Mouse (Mus musculus) hindbrain, embryonic 12.5 days (tissue): Measurements from ENCODE around the gene Cbfa2t3. TPM values are rescaled to one million over a fixed set of nuclear protein-coding genes. Genes with fewer than 3 reads are reported as not detected.

Source experiments
- ATAC-seq: fragments of 200-750 bp; cut with Nextera tagmentation; 2 replicates; pipeline ENCODE4 v1.8.0; 2017; ENCODE audit warnings: moderate TSS enrichment; ENCODE audit not compliant: low FRiP score
- H3K27ac ChIP-seq: fragments of 300-500 bp; sonication (generic); 2 replicates; pipeline ENCODE4 v1.5.1; 2016; ENCODE audit warnings: mild to moderate bottlenecking
- H3K27me3 ChIP-seq: fragments of 300-500 bp; sonication (generic); 2 replicates; pipeline ENCODE4 v1.6.1; 2016; ENCODE audit warnings: mild to moderate bottlenecking
- H3K36me3 ChIP-seq: fragments of 300-500 bp; sonication (generic); 2 replicates; pipeline ENCODE4 v1.6.1; 2016; ENCODE audit warnings: mild to moderate bottlenecking
- H3K4me1 ChIP-seq: fragments of 300-500 bp; sonication (generic); 2 replicates; pipeline ENCODE4 v1.6.1; 2016
- H3K4me2 ChIP-seq: fragments of 300-500 bp; sonication (generic); replicated peaks from 2 replicates; pipeline ENCODE4 v1.6.1; 2016; ENCODE audit warnings: mild to moderate bottlenecking
- H3K4me3 ChIP-seq: fragments of 300-500 bp; sonication (generic); 2 replicates; pipeline ENCODE4 v1.5.1; 2016; ENCODE audit warnings: mild to moderate bottlenecking
- H3K9ac ChIP-seq: fragments of 300-500 bp; sonication (generic); 2 replicates; pipeline ENCODE4 v1.6.1; 2016; ENCODE audit warnings: mild to moderate bottlenecking, moderate library complexity
- H3K9me3 ChIP-seq: fragments of 300-500 bp; sonication (generic); replicated peaks from 2 replicates; pipeline ENCODE4 v1.6.1; 2016; ENCODE audit warnings: mild to moderate bottlenecking
- WGBS: fragments of 180-500 bp; shearing (Covaris S2); methylation state at CpG from one replicate; pipeline ENCODE4 v1.1.7; 2016; 5-methylcytosine and 5-hydroxymethylcytosine counted together
- microRNA-seq: library from miRNA; unstranded; fragments of <30 nt; microRNA quantifications from one replicate; pipeline ENCODE4, GENCODE M21; 2017
- polyA plus RNA-seq: library from polyadenylated mRNA; unstranded; fragments of >200 nt; fragmentation: Nextera tagmentation; extraction: Ambion mirVana; gene quantifications from 2 replicates; pipeline ENCODE4 v1.2.1, GENCODE M21; 2016

Gene Cbfa2t3
- polyA plus RNA-seq, 1 experiment from 2014 or later, result 17.1 TPM

- ATAC-seq, result 0 out of 2 replicates have a peak, but pooled peaks have one; percentile 16
- 47% methylated on average over 10 of the region's 10 CpGs for WGBS
Observed at GRCm38 (mm10) chr8:122577116-122577515, 121.8 kb downstream of the Cbfa2t3 start.

GRCm38 (mm10) chr8:122576648-122577022, 122.3 kb downstream of the Cbfa2t3 start, which contains the start of gene Aprt:
Gene Aprt (minus strand): TSS chr8:122576909.
- Histone ChIP-seq H3K9me3 (no peaks in the 10 kb centered on the region), H3K4me3 (peak within 1 kb of the TSS; percentile 65), H3K4me1 (peaks cover 45% of the 10 kb centered on the region), H3K27me3 (no peaks in the 10 kb centered on the region), H3K36me3 (peaks cover 21% of the 10 kb centered on the region), H3K27ac (peak within 1 kb of the TSS; percentile 62), H3K9ac (peak within 1 kb of the TSS; percentile 79), H3K4me2 (peak within 1 kb of the TSS; percentile 79)
- ATAC-seq, result peak; percentile 87
- under 1% methylated on average over 39 of the region's 39 CpGs for WGBS

More at GRCm38 (mm10) chr8:122577116-122577515, 121.8 kb downstream of the Cbfa2t3 start:
- Histone ChIP-seq H3K9me3 (no peaks in the 10 kb centered on the region), H3K4me1 (peaks cover 45% of the 10 kb centered on the region), H3K36me3 (peaks cover 16% of the 10 kb centered on the region), H3K9ac (peak overlapping the region; percentile 23; the same call in 1 of the 2 replicates), H3K27ac (peak overlapping the region; percentile 62; the same call in 1 of the 2 replicates), H3K27me3 (no peaks in the 10 kb centered on the region), H3K4me2 (peak overlapping the region; percentile 79), H3K4me3 (peak overlapping the region; percentile 65)

GRCm38 (mm10) chr8:122575735-122576647, 122.9 kb downstream of the Cbfa2t3 start:
- peaks cover 45% of the 10 kb centered on the region for H3K4me1 ChIP-seq
- H3K9me3 ChIP-seq, result no peaks in the 10 kb centered on the region
- 20% methylated on average over 21 of the region's 21 CpGs for WGBS
- H3K4me2 ChIP-seq, result peak overlapping the region; percentile 79
- peaks cover 27% of the 10 kb centered on the region for H3K36me3 ChIP-seq
- H3K4me3 ChIP-seq, result peak overlapping the region; percentile 65
- H3K27me3 ChIP-seq, result no peaks in the 10 kb centered on the region
- peak; percentile 53 for ATAC-seq
- H3K27ac ChIP-seq, result peak overlapping the region; percentile 62
- H3K9ac ChIP-seq, result peak overlapping the region; percentile 79

GRCm38 (mm10) chr8:122575286-122575685, 123.6 kb downstream of the Cbfa2t3 start:
- peak overlapping the region; percentile 79; the same call in 1 of the 2 replicates for H3K9ac ChIP-seq
- peak overlapping the region; percentile 79 for H3K4me2 ChIP-seq

More at GRCm38 (mm10) chr8:122575286-122575685, 123.6 kb downstream of the Cbfa2t3 start:
- H3K4me1 ChIP-seq, result peaks cover 45% of the 10 kb centered on the region
- H3K27me3 ChIP-seq, result no peaks in the 10 kb centered on the region
- H3K36me3 ChIP-seq, result peaks cover 34% of the 10 kb centered on the region
- H3K9me3 ChIP-seq, result no peaks in the 10 kb centered on the region
- 75% methylated on average over 8 of the region's 8 CpGs for WGBS
- H3K27ac ChIP-seq, result no peak overlapping the region
- ATAC-seq, result no peak
- H3K4me3 ChIP-seq, result 0 out of 2 replicates have a peak overlapping the region, but pooled peaks have one; percentile 65

Small RNA genes within 50 kb of the gene (microRNA-seq; reads per million reads assigned to microRNA genes)
- not detected for gene Mir6396

Other genes with a start within 250 kb of the Cbfa2t3 start
- not detected in 2 replicates for gene Snai3, start 238.4 kb downstream of the Cbfa2t3 start, polyA plus RNA-seq
- 35.3 and 39.2 TPM in 2 replicates for gene Rnf166, start 223.0 kb downstream of the Cbfa2t3 start, polyA plus RNA-seq
- 66.7 and 68.1 TPM in 2 replicates for gene Ctu2, start 223.0 kb downstream of the Cbfa2t3 start, polyA plus RNA-seq
- 8.9 TPM in 2 replicates for gene Piezo1, start 147.8 kb downstream of the Cbfa2t3 start, polyA plus RNA-seq
- 22.7 and 23.9 TPM in 2 replicates for gene Cdt1, start 131.1 kb downstream of the Cbfa2t3 start, polyA plus RNA-seq
- gene Aprt, start 122.2 kb downstream of the Cbfa2t3 start, polyA plus RNA-seq, result 160 and 185 TPM in 2 replicates
- 6.3 and 6.9 TPM in 2 replicates for gene Galns, start 87.6 kb downstream of the Cbfa2t3 start, polyA plus RNA-seq
- 48.2 and 52.6 TPM in 2 replicates for gene Trappc2l, start 87.5 kb downstream of the Cbfa2t3 start, polyA plus RNA-seq
- not detected in 2 replicates for gene Pabpn1l, start 76.4 kb downstream of the Cbfa2t3 start, polyA plus RNA-seq
- gene Acsf3, start 76.4 kb upstream of the Cbfa2t3 start, polyA plus RNA-seq, result 15.1 and 17.6 TPM in 2 replicates
- gene Cdh15, start 148.9 kb upstream of the Cbfa2t3 start, polyA plus RNA-seq, result 1.9 and 6.1 TPM in 2 replicates